Mouse (Mus musculus) embryo, embryonic 10.5 days (tissue): Measurements from ENCODE around the gene Cops3.
"Not testable (repeated sequence)": the region's sequence is repeated elsewhere in the genome, so short reads cannot be mapped to it uniquely, and the experiment has no call there.

ENCODE experiments used
- DNase-seq: peaks from one replicate; pipeline ENCODE4 v3.0.0-alpha.2; 2015; ENCODE audit warnings: low spot score

The Cops3 gene

DNA sequence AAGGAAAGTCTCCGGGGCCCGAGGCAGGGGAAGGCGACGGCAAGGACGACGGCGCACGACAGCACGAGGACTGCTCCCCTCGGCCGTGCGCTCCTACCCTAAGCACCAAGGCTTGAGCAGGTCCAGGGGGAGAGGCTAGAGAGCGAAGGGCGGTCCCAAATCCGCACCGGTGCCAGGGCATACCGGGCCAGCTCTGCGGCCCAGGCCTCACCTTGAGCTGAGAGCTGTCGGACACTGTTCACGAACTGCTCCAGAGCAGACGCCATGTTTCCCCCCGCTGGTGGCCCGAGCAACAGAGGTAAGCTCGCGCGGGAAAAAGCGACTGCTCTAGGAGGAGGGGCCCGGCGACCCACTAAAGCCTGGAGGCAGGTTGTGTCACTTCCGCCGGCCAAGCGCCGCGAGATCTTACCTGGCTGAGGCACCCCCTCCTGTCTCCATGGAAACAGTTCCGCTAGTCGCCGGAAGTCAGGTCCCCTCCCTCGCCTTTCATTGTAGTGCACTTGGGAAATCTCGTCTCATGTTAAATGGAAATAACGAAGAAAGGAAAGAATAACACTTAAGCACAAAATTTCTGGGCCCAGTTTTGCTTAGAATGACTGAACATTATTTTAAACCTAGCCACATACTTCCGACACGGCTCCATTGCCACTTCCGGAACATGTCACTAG, at the start of gene Cops3:
TSS of gene Cops3 (minus strand) at position 380 of the 668 bp plus-strand sequence.
- DNase-seq = peak; percentile 99

DNA sequence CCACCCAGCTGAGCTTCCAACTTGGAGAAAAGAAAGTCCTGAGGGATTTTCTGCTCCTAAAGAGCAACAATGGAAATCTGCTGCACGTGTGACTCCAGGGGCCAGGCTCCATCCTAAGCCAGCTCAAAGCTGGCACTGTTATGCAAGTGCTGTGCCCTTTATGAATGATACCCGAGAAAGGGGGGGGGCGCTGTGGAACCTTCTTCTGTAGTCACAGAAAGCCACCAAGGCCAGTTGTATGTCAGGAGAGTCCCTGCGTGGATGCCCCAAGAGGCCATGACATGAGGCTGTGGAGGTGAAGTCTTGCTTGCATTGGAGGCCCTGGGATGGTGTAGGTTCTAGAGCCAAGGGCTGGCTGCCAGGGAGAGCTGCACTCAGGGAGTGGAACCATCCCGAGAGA, 48.5 kb upstream of the Cops3 start:
- no peak for DNase-seq

DNA sequence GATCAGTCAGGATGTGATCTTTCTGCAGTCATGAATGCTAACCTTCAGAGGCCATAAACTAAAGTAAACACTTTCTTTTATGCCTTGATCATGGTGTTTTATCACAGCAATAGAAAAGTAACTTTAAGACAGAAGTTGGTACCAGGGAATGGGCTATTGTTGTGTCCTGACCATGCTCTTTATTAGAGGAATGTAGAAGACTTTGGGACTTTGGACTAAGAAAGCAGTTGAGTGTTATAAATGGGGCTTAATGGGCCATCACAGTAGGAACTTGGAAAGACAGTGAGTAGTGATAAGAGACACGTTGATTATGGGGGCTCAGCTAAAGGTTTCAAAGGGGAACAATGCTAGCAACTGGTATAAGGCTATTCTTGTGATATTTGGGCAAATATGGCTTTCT, 47.3 kb upstream of the Cops3 start:
- DNase-seq = no peak

DNA sequence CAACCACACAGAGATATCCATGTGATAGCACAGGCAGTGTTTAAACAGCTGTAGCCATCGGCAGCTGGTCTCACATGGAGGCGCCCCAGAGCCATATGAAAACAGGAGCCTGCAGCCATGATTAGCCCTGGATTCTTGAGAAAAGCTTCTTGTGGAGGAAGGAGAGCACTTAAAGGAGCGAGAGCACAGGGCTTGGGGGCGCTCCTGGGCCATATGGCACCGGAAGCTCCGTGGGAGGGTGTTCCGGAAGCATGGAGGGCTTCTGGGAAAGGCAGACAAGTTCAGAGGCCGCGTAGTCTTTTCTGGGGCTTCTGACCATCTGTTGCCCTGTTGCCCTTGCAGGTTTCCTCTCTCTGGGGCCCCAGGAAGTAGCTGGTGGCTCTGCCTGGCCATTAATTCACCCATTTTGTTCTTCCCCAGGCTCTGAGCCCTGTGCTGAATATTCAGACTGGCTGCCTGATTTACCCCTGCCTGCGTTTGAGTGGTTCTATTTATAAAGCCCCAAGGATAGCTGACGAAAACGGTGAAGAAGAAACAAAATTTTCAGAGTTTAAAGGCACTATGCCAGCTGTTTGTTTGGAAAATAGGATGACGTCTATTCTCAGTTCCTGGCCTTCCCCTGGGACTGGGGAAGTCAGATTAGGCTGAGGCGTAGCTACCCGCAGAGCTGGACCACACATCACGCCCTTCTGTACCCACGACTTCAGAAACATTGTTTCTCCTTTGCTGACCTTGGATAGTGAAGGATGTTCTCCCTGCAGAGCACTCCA, 45.8 kb upstream of the Cops3 start:
- peak; percentile 42 for DNase-seq

DNA sequence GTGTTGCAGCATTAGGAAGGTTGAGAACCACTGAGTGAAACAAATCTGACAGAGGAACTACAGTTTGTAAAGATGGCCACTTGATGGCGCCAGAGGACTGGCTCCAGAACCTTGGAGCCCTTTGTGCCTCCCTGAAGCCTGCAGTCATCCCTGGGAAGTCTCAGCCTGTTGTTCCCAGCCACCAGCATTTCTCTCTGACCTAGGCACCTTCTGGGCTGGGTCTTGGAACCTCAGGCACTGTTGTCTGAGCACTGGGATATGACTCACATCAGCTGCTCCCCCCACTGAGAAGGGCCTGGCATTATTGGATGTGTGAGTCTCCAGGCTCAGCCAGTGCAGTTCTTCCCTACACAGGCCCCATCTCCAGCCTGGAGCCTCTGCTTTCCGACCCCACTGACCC, 40.4 kb upstream of the Cops3 start:
- peak; percentile 95 for DNase-seq

DNA sequence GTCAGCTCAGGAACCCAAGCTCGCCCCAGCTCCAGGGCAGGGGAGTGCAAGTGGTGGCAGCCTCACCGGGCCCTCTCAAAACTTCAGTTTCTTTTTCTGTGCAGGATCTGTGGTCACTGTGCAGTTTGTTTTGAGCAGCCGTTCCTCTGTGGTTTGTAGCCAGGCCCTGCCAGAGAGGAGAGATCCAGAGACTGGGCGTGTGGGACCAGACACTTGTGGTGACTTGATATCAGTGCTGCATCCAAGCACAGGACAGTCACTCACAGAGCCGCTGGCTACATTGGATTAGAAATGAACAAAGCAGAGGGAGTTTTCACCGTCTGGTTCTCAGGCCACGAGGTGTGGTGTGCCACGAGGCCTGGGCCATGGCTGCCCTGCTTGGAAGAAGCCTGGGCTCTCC, 32.5 kb upstream of the Cops3 start:
- DNase-seq = no peak

DNA sequence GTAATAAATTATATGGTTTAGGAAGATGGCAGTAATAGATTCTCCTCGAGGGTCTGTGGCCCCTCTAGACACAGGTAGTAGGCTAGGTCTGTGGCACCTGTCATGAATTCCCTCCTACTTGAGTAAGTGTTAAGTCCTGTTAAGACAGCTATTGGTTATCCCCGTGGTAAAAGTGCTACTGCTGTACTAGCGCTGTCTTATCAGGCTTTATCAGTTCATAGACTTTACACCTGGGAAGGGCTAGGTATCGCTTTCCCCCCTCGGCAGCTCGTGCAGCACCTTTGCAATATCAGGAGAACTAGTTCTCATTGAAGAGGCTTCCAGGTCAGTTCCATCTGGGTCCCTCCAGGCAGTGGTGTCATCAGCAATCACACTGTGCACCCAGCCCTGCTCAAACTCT, 24.7 kb upstream of the Cops3 start:
- DNase-seq = no peak

DNA sequence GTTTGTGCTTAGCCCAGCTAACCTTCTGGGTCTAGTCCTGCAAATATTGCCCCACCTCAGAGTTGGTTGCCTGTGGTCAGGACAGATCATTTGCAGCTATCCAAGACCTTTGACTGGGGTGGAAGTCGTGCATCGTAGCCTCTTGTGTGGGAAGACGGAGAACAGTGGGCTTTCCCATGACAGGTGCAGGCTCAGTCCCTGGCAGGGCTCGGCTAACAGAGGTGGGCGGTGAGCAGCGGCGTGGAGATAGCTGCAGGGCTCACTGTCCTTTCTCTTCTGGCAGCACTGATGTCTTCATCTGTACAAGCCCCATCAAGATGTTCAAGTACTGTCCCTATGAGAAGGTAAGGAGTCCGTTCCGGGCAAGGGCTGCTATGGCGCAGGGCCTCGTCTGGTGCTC, 20.8 kb upstream of the Cops3 start:
- DNase-seq = no peak

DNA sequence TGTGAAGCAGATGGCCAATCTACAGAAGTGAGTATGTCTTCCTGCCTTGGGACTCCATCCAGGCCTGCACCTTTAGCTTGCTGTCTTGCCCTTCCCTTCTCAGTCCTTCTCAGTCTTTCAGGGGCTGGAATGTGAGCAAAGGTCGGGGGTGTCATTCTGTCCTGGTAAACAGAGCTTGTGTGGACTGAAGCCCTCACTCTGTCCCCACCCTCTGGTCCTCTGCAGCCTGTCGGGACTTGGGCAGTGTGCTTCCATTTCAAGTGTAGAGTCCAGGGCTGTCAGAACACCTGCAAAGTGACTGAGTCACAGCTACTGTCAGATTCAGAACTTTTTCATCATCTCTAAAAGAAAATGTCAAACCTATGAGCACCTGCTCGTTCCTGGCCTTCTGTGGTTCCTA, 13.2 kb upstream of the Cops3 start:
- DNase-seq = no peak

DNA sequence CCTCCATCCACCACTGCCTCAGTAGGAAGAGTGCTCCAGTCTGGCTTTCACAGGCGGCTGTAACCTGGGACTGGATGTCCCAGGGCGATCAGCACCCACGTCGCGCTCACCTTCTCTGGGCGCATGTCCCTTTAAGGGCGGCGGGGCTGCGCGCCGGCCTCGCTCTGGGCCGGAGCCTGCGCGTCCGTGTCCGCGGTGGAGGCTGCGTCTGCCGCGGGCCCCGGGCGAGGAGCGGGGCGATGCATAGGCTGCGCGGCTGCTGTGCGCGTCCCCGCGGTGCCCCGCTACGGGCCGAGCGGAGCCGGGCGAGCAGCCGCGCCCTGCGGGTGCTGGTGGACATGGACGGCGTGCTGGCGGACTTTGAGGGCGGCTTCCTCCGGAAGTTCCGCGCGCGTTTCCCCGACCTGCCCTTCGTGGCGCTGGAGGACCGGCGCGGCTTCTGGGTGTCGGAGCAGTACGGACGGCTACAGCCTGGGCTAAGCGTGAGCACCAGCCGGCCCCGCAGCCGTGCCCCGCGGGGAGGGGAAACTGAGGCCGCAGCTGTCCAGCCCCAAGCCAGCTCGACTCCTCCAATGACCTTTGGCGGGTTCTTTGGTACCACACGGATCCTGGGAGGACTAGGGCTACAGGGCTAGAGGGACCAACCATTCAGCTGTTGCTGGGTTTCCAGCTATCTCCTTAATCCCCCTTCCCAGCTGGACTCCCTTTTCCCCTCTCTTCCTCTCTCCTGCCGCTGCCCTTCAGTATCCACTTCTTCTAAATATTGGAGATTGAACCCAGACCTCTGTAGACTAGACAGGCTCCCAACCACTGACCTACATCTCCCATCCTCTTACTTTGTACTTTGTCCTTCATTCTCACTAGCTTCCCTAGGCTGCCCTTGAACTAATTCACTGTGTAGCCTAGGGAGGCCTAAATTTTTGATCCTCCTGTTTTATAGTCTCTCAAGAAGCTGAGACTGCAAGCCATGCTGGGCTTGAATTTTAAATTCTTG, 8.6 kb upstream of the Cops3 start:
- peak; percentile 79 for DNase-seq

DNA sequence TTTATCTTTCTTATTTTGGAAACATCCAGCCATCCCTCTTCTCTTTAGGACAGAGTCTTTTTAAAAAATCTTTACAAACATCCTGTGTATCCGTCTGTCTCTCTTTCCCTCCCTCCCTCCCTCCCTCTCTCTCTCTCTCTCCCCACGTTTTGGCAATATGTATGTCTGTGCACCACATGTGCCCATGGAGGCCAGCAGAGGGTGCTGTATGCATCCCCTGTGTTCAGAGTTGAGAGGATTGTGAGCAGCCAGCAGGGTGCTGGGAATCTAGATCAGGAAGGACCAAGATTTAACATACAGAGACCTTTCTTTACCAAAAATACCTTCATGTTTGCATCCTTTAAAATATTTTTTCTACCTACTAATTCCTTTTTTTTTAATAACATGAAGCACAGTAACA, 7.5 kb upstream of the Cops3 start:
- peak; percentile 76 for DNase-seq

DNA sequence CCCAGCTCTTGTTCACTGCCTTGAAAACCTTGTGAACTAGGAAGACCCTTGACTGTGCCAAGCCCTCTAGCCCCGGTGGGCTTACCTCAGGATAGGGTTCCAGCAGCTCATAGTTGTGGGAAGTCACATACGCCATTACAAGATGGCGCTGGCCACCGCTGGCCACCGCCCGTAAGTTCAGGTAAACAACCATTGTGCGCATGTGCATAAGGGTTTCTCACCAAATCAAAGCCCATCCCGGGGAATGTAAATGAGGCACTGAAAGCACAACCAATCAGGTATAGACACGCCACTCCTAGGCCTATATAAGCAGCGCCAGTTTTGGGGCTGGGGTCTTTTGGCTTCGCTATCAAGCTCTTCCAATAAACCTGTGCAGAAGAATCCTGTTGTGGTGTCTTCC, 6.7 kb upstream of the Cops3 start:
- DNase-seq = no peak

DNA sequence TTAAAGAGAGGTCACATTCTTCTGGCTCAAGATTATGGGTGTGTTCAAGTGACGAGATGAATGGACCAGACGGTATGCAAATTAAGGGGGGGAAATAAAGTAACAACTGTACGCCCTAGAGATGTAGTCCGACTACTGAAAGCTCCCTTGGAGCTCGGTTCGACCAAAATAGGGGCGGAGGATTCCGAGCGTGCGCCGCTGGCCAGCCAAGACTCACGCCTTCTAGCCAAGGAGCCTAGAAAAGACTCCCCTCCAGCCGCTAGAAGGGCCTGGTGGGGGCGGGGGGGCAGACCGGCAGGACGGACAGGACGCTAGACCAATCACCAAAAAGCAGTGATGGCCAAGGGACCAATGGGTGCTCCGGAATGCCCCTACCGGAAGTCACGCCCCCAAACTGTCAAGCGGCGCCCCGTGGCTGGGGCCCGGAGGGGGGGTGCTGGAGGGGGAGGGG, 605 bp downstream of the Cops3 start, which contains the start of gene Nt5m:
TSS of gene Nt5m (plus strand) at position 440 of the 451 bp plus-strand sequence.
- DNase-seq = peak; percentile 97

DNA sequence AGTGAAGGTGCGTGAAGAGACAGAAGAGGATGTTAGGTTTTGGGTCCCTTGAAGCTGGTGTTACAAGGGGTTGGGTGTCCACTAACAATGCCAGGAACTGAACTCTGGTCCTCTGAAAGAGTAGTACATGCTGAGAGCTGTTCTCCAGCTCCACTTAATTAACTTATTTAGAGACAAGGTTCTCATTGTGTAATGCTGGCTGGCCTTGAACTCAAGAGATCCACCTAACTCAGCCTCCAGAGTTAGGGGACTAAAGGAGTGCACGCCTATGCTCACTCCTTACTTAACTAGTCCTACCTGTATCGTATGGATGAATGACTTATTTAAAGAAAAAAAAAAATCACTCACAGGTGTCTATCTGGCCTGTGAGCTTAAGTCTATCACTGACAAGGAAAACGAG, 1.2 kb downstream of the Cops3 start:
- DNase-seq = no peak

DNA sequence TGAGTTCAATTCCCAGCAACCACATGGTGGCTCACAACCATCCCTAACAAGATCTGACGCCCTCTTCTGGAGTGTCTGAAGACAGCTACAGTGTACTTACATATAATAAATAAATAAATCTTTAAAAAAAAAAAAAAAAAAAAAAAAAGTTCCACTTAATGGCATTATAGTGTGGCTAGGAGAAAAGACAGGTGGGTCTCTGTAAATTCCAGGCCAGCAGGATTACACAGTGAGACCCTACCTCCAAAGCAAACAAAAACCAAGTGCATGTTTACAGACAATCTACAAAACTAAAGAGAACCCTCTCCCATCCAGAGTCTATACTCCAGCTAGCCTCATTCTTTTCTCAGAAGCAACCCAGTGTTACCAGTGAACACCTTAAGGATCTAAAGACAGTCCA, 1.8 kb downstream of the Cops3 start:
- DNase-seq = not testable (repeated sequence)

DNA sequence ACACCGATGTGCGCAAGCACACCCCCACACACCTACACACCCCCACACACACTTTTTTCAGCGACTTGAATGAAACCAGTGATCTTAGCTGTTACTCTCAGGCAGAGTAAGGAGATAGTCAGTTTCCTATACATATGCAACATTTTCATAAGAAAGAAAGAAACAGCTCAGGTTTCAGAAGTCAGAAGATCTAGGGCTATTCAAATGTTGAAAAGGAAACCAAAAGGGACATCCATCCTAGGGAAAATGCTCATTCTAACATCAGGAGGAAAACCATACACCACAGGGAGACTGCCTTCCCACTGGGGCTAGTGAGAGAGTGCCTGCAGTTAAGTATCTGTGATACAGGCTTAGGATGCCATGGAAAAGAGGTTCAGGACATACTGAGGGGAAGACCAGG, 18.0 kb downstream of the Cops3 start:
- no peak for DNase-seq

DNA sequence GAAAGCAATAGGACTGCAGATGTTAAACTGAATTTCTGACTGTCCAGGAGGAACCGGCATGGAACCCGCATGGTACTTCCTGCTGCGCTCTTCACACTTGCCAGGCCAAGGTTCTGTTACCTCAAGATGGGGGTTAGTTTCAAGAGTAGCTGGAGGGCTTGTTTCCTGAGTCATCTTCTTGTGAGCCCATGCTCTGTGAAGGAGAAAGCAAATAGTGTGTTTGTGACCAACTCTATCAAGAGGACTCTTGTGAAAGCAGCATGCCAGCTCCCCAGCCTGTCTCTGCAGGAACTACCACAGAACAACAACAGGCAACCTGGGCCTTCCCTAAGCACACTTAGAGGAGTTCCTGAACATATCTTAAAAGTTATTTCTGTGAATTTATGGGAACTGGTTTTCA, 21.7 kb downstream of the Cops3 start:
- no peak for DNase-seq

DNA sequence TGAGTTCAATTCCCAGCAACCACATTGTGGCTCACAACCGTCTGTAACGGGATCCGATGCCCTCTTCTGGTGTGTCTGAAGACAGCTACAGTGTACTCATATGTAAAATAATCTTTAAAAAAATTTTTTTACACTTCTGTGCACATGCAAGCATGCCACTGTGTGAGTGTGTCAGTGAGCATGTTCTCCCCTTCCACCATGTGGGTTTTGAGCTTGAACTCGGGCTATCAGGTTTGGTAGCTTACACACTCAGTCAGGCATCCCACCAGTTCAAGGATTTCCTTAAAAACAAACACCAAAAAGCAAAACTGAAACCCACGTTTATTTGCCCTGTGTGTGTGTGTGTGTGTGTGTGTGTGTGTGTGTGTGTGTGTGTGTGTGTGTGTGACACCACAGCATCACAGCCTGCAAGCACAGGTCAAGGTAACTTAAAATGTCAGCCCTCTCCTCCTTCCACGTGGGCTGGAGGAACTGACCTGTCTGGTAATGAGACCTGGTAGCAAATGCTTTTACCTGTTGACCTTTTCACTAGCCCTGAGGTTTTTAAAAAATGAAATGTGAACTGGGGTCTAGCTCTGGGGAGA, 24.1 kb downstream of the Cops3 start:
- no peak for DNase-seq

DNA sequence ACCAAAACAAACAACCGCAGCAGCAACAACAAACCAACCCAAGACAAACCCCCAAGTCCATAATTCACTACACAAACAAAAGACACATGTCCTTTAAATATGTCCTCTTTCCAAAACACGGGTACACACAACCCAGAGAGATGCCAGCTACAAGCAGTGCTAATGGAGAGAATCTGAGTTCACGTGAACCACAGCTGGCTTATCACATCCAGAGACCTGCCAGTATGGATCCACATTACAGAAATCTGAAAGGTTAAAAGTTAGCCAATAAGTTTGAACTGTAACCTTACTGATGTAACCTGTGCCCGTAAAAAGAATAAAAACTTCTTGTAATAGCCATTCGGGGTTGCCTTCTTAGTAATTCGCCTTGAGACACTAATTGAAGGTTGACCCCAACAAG, 24.7 kb downstream of the Cops3 start:
- DNase-seq = no peak

DNA sequence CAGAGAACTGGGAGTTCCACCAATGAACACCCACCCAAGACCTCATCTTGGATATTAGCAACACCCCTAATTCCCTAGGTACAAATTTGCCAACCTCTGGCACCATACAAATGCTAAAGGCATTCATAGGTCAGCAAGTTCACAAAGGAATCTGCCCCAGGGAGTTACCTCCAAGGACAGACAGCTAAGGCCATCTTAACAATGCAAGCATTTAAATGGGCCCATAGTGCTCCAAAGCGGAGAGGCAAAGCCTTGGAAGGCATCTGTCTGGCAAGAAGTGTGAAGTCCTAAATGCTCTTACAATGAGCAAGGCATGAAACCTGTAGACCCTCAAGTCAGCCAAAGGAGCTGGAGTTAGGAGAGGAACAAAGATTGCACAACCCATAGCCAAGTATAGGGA, 25.3 kb downstream of the Cops3 start:
- DNase-seq = no peak

DNA sequence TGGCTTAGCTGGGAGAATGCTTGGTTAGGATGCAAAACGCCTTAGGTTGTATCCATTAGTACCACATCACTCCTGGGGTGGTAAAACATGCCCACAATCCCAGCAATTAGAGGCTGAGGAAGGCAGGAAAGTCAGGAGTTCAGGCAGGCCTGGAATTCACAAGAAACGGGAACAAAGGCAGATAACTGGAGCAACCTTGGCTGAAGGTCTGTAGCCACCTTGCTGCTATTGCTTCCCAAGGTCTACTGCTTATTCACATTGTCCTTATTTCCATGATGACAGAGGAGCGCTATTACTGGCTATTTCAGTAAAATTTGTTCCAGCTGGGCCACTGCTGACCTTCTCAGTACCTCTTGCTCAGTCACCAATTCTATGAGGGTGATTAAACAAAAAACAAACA, 26.4 kb downstream of the Cops3 start:
- no peak for DNase-seq

DNA sequence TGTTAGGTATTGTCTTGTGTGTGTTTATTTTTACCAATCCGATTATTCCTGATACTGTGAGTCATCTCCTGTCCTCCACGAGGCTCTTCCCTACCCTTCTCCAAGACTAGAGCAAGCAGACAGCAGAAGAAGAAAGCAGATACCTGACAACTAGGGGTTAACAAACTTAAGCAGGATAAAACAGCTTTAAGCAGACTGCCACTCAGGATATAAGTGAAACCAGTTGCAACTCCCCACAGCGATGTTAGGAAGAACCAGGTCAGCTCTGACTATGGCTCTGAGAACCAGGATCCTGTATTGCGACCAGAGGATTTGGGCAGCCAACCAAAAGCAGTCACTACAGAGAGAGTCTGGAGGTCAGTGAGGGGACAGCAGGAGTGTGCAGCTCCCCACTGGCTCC, 28.4 kb downstream of the Cops3 start:
- no peak for DNase-seq
